Mouse (Mus musculus) thymus, postnatal 25 days (tissue): ENCODE results near the gene Tacc2.
"Not testable (repeated sequence)": the region's sequence is repeated elsewhere in the genome, so short reads cannot be mapped to it uniquely, and the experiment has no call there.

Source experiments
- DNase-seq: peaks from one replicate; pipeline ENCODE4 v3.0.0; 2022

The Tacc2 gene

DNA sequence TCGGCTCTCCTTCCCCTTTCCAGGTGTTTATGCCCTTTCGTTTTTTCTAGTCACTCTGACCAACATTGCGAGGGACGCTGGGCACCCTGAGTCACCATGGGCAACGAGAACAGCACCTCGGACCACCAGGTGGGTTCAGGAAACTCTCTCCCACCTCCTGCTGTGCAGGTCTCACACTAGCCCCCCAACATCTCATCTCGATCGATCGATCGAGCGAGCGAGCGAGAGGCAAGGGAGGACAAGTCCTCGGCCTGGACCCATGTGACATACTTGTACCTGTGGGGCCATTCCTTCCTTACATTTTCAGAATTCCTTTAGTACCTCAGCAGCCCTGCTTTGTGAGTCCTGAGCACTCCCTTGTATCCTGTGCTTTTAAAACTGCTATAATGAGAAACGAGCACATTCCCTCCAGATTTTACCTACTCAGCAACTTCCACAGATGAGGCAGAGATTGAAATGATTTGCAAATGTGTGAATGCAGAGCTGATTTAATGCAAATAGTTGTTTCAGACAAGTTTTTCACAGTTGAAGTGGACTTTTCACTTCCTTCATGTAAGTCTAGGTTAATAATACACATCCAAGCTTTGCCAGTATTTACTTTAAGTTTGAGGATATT, at the start of gene Tacc2:
TSS of gene Tacc2 (plus strand) at position 51 of the 616 bp plus-strand sequence.
- no peak for DNase-seq

DNA sequence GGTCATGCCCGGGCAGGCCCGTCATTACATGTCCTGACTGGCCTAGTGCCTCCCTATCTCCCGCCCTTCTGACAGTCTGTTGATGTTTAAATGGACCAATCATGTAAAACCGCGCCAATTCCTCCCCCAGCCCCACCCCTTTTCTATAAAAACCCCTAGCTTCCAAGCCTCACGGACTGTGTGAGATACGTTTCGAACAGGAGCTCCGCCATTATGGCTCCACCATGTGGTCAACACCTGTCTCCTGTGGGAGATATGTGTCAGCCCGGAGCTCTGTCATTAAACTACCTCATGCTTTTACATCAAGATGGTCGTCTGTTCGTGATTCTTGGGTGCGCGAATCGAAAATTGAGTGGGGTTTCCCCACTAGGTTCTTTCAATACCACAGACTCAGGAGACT, 46.1 kb upstream of the Tacc2 start:
- not testable (repeated sequence) for DNase-seq

DNA sequence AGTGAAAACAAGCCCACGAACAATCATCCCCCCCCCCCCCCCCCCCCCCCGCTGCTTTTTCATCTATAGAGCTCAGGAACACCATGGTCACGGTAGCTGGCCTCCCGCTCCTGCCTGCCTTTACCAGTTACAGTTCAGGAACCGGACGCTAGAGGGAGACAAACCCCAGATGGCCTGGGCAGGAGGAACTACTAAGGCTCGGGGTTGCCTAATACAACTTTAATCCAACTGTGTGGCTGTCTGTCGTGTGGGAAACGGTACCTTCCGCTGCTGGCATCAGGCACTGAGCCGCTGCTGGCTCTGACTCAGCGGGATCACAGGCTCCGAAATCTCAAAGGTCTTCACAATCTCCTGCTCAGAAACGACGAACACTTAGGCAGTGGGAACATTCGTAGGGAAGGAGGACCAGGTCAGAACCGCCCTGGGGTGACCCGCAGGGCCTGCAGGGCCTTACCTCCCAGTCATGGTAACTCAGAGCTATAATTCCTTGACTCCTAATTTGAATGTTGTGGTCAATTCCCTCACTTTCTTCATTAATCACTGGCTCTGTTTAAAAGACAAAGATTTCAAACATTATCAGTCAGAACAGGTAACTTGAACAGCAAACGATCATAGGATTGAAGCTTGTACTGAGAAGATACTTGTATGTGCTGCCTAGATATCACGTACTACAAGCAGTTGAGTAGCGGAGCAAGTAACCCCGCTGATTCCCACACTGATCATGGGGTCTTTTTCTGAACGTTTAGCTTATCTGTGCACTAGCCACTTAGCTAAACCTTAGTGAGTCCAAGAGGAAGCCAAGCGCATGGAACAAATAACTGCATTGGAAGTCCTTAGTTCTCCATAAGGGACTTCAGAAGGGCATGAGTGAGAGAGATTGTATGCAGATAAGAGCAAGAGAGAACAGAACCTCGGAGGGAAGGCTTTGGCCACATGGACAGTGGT, 43.6 kb upstream of the Tacc2 start:
- peak; percentile 82 for DNase-seq

DNA sequence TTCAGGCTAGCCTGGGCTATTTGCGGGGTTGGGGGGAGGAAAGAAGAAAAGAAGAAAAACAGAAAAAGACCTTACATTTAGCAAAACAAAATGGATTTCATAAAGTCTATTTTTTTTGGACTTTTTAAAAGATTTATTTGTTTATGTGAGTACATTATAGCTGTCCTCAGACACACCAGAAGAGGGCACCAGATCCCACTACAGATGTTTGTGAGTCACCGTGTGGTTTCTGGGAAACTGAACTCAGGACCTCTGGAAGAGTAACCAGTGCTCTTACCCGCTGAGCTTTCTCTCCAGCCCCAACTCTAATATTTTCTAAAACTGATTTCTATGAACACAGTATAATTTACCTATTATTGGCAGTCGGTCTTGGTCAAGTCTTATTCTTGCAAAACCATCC, 42.1 kb upstream of the Tacc2 start:
- no peak for DNase-seq

DNA sequence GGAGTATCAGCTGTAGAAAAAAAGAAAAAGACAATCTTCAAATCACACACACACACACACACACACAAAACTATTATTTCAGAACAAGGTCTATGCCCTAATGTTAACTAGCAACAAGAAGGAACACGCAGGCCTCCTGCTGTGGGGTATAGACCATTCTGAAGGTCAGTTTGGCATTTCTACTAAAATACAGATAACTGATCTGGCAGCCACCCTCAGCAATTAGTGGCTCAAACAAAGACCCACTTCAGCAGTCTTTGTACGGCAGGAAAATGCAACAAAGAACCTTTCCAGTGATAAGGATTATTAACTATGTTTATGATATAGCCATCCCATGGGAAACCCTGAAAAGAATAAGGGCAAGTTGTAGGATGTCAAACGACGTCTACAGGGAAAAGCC, 40.2 kb upstream of the Tacc2 start:
- DNase-seq, result no peak

DNA sequence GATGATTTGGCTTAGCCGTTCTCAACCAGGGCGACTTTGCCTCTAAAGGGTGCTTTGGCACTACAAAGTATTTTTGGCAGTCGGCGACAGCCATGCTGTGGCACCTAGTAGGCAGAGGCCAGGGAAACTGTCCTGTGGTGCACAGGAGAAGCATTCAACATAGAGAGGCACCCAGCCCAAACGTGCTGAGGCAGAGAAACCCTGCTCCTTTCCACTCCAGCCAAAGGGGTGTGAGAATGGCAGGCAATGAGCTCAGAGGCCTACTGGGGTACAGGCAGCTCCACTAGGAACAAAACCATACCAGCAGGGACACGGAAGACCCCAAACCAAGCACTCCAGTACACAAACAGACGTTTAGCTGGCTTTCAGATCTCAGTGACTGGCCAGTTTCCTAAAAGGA, 37.1 kb upstream of the Tacc2 start:
- DNase-seq, result no peak

DNA sequence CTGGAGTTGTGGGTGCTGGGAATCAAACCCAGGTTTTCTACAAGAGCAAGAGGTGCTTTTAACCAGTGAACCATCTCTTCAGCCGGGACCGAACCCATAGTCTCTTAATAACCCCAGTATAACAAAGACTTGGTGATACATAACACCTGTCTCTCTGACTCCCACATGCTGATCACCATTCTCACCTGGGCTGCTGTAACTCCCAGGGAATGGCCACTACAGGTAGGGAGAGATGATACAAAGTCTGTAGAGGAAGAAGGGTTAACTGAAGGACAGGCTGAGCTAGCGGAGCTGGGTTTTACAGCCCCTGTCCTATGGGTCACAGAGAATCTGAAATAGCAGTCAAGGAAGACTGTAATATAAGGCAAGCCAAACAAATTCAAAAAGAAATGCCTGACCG, 34.1 kb upstream of the Tacc2 start:
- DNase-seq, result no peak

DNA sequence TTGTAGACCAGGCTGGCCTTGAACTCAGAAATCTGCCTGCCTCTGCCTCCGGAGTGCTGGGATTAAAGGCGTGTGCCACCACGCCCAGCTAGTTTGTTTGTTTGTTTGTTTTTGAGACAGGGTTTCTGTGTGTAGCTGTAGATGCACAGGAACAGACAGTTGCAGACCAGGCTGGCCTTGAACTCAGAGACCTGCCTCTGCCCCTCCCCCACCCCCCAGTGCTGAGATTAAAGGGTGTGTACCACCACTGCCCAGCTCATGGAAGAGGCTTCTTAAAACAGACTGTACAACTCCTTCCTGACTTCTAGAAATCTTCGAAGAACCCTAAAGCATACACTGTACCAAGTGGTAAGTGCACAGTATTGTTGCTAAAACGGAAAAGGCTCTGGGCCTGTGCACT, 31.8 kb upstream of the Tacc2 start:
- no peak for DNase-seq

DNA sequence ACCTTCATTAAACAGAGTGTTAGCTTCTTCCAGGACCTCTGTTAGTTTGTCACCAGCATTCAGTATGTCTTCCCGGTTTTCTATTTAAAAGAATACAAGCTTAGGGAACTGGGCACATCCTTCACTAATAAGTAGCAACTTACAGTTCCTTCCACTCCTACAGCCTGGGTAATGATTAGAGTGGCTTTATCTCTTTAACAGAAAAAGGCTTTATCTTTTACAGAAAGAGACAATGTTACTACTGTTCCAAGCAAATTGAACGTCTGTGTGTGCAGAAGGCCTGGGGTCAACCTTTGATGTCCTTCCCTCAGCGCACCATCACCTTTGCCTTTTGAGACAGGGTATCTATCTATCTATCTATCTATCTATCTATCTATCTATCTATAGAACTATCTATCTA, 31.3 kb upstream of the Tacc2 start:
- DNase-seq, result no peak

DNA sequence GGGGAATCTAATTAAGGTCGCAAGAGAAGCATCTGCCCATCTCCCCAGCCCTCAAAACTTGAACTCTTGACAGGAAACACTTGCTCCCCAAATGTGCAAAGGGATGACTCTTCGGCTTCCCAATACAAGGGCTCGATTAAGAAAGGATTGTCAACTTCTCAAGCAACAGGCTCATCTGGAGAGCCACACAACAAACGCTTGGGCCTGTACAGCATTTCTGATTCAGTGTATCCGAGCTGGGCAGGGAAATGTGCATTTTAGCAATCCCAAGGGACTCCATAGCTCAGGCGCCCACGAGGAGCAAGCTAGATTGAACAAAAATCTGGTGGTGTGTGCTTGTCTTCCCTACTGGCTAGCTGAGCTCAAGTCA, 30.8 kb upstream of the Tacc2 start:
- DNase-seq, result no peak

DNA sequence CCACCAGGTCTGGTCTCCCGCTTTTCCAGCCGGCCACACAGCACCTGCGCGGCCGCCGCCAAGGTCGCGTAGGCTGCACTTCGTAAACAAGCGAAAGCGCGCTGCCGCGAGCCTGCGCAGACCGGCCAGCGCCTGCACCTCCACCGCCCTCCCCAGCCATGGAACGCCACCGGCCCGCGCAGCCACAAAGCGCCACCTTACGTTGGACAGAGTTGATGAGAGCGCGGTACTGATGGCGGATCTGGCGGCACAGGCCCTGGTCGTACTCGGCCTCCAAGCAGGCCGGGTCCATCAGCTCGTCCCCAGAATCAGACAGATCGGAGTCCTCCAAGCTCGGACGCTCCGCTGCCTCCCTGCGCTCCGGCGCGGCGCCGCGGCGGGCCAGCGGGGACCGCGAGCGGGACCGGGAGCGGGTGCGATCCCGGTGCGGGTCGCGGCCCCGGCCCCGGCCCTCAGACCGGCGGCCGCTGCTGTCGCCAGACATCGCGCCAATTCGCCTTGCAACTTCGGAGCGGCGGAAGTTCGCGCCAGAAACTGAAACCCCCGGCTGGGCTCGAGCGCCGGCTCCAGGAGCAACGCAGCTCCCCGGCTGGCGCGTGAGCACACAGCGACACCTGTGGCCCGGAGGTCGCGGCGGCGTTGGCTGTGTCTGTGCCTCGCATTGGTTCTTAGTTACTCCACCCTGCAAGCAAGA, 30.3 kb upstream of the Tacc2 start:
- DNase-seq, result peak; percentile 94

DNA sequence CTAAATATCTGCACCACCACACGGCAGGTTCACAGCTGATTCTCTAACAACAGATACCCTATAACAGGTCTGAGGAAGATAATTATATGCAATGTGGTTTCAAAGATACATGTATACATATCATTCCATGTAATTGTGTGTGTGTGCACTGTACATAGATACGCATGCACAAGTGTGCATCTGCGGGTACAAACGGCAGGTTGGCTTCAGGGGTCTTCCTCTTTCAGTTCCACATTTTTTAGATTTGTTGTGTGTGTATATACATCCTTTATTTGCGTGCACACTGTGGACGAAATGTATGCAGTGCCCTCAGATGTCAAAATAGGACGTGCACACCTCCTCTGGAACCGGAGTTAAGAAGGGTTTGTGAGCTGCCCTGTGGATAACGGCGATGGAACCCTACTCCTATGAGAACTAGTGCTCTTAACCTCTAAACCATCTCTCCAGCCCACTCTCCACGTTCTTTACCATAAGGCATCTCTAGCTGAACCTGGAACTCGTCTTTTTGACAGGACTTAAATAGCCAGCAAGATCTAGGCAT, 29.5 kb upstream of the Tacc2 start:
- no peak for DNase-seq

DNA sequence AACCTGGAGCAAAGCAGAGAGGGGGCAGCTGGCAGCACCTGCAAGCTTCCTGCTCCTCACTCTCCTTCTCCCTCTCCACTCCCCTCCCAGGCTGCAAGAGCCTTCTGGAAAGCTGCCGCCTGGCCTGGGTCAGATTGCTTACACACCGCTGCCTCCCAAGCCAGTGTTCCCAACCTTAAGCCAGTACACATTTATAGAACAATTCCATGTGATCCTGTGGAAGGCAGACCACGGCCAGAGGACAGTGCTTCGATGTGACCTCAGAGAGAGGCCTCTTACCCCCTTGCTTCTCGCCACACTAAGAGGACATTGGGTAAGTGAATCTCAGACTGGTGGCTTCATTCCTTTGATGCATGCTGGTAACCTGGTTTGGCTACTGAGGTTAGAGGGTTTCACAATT, 24.5 kb upstream of the Tacc2 start:
- DNase-seq, result no peak

DNA sequence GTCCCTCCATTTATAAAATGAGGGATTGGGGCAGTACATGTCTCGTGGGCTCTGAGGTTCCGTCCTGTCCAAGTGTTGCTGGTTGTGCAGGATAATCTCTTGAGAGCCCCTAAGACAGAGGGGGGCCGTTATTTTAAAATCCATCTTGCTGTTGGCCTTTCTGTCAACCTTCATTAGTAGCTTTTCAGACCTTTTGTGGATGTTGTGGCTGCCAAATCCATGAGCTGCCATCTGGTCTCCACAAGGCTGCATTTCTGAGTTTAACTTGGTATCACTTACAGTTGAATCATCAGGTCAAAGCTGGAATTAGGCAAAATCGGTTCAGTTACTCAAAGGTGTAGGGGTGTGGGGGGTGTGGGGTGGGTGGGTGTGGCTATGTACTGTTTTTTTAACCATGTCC, 23.9 kb upstream of the Tacc2 start:
- DNase-seq, result no peak

DNA sequence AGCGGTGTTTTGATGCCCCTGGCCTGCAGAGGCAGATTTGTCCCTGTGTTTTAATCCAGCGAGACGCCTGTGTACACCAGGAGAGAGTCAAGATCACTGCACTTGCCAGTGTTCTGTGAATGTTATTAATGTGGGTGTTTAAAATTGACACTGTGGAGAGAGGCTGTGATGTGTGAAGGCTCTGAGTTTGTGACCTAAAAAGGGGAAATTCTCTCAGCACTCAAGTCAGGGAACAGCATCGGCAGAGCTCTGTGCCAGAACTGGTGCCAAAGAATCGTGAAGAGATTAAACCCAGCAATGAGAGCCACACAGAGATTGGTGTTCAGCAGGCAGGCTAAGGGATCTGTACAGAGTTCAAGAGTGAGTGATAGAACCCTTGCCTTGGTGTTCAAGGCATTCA, 21.6 kb upstream of the Tacc2 start:
- no peak for DNase-seq

DNA sequence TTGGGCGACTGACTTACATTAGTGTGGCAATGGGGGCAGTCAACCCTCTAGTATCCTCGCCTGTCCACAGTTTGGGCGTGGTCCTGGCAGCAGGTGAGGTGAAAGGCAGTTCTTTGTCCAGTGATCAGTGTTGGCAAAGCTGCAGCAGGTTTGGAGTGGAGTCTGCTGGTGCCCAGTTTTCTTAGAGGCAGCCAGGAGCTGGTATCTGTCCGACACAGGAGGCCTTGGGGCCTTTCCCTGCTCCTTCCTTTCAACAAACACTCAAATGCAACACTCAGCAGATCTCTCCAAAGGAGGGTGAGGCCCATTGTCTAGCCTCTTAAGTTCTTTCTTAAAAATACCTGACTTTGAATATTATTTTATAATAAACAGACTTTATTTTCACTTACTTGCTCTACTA, 18.6 kb upstream of the Tacc2 start:
- DNase-seq, result no peak

DNA sequence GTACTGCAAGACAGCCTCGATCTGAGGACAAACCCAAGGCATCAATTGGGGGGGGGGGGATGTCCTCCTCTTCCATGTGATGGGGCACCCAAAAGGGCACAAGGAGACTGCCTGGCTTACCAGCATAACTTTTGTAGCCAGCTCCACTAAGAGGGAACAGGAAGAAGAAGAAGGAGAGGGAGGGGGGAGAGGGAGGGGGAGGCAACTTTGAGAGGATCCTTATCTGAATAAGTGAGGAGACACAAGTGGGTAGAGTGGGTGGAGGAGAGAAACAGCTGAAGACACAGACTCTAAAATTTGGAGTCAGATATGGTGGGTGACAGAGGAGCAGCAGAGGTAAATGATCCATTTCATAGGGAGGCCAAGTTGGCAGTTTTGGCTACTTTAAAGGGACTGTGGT, 16.3 kb upstream of the Tacc2 start:
- DNase-seq, result no peak

DNA sequence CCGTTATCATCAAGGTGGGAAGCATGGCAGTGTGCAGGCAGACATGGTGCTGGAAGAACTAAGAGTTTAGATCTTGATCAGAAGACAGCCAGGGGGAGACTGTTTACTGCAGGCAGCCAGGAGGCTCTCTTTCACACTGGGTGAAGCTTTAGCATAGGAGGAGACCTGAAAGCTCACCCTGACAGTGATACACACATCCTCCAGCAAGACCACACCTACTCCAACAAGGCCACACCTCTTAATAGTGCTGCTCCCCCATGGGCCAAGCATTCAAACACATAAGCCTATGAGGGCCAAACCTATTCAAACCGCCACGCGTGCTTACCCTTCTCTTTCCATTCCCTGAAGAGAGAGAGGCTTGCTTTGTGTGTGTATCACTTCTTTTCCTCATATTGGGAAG, 14.0 kb upstream of the Tacc2 start:
- no peak for DNase-seq

DNA sequence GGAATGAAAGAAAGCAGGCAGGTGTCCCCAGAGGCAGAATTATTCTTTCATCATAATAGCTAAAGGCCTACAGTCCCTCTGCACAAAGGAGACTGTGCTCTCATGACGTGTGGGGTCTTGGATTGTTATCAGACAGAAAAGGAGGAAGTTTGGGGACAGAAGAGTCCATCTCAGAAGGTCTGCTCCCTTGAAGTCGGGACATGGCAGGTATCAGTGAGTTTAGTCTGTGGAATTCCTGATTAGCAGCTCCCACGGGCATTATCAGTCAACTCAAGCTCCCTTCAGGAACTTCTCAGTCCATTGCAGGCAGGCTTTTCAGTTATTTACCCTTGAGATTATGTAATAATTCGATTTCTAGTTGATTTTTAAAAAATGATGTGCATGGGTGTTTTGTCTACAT, 13.4 kb upstream of the Tacc2 start:
- DNase-seq, result no peak

DNA sequence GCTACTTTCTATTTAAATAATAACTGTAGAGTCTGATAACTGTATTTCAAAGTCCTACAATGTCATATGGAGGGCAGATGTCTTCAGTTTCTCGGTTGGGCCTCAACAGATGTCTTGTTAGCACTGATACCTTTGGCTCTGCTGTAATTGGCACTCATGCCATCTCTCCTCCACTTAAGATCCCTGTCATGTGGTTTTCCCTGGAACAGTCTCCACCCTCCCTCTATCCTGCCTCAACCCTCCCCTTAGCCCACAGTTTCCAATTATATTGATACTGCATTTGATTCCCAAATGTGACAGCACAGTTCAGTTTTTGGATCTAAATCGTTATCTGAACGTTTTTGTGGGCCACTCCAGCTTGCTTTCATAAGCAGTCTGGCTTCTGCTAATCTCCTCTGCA, 12.6 kb upstream of the Tacc2 start:
- DNase-seq, result no peak

DNA sequence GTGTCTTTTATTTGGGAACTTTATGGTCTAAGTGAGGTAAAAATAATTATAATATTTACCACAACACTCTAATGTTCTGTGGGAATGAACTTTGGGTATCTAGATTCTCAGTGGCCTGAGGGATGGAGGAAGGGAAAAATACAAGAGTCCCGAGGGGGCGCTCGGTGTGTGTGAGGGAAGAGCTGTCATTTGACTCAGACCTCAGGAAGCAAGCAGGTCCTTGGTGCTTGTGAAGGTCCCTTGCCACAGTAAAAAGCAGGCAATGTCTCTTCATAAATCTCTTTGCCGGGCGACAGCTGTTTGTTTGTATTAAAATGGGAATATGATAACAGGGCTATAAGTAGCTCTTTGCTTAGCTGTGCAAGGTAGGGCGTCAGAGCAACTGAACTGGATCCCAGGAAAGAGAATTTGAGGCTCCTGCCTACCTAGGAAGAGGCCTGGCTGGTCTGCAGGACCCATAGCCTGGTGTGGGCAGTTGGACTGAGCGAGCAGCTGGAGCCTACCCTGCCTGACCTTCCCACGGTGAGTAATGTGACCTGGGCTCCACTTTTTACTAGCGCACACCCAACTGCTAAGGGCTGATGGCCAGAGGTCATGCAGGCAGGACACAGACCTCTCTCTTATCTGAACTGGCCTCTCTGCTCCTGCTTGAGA, 8.3 kb upstream of the Tacc2 start:
- no peak for DNase-seq

DNA sequence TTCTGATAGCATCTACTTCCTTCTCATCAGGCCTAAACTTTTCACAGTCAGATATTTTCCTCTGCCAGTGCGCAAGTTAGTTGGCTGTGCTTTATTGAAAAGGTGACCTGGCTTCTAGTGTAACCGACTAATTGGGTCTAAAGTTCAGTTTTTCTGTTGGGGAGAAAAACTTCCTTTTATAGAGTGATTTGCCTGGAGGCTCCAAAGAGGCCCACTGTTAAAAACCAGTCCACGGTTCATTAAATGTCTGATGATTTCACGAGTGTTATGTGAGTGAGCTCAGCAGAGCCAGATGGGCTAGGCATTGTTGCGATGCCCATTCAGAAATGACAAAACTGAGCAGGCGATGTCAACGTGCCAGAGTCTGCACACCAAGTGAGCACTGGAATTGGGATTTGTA, 6.8 kb upstream of the Tacc2 start:
- no peak for DNase-seq

DNA sequence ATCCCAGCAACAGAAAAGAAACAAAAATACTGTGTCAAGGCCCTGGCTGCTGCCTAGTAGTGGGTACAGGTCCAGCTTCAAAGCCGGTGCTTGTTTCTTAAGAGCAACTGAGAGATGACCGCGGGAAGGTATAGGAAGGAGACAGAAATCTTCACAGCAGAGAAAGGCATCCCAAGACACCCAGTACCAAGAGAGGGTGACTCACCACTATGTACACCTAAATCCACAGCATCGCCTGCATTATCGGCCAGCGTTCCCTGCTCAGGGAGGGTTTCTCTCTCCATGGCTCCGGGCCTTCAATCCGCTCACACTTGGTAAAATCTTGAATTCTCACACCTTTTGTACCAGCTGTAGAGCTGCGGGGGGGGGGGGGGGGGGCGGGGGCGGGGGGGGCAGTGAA, 4.4 kb upstream of the Tacc2 start, which contains the start of gene Nsmce4a:
TSS of gene Nsmce4a (minus strand) at position 298 of the 400 bp plus-strand sequence.
- no peak for DNase-seq
